ENCODE assay signal across 8 mouse cellular contexts in the genomic region with DNA sequence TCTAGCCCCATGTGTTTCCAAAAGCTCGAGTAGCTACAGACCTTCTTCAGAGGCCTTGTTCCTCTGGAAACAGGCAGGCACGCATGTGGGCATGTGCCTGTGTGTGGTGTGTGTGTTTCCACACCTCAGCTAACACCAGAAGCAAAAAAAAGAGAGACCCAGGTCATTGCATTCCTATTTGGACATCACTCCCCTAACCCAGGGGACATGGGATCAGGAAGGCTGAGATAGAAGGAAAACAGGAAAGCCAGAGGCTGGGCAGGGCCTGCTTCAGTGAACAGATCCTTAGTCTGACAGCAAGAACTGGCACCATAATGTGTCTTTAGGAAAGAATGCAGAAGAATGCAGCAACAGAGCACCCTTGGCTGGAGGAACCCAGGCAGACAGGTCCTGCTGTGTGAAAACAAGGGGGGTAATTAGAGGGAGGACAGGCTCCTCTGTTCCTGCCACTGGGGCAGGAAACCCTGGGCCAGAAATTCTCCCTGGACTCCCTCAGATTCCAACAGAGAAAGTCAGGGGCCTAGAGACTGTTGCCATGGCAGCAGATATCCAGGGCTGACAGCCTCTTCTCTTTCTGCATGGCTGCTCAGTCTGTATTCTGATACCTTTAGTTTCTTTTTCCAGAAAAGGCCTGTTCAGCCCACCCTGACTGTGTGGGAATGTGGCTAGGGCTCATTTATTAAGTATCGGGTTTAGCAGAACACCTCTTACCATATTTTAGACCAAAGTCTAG. TPM values are rescaled to one million over a fixed set of nuclear protein-coding genes. Genes with fewer than 3 reads are reported as not detected.
DNase-seq lines count a peak whose midpoint lies in the region; ATAC-seq and TF ChIP-seq lines count a peak whose summit lies in the region.
"Not testable (repeated sequence)": the region's sequence is repeated elsewhere in the genome, so short reads cannot be mapped to it uniquely, and the experiment has no call there.

No protein-coding gene starts in this region.

- peak; percentile 92 for ATAC-seq in forebrain, embryonic 12.5 days (ENCODE audit: low FRiP score)
- peak; percentile 65; the same call in 1 of the 2 replicates for ATAC-seq in frontal cortex, adult (ENCODE audit: low TSS enrichment)
- peak; percentile 93 for ATAC-seq in hindbrain, embryonic 15.5 days (ENCODE audit: low FRiP score, low read depth)
- ATAC-seq in kidney, postnatal 0 days (replicated peaks; ENCODE audit: low FRiP score, low read depth): peak; percentile 89
- peak; percentile 91 for ATAC-seq in midbrain, embryonic 11.5 days (ENCODE audit: low FRiP score)
- peak; percentile 84 for ATAC-seq in midbrain, postnatal 0 days (ENCODE audit: low FRiP score)

- peak; percentile 10 for DNase-seq in embryo, embryonic 11 days
- DNase-seq in kidney, postnatal 0 days (ENCODE audit: low spot score): peak; percentile 32
- not testable (repeated sequence) for DNase-seq in midbrain, embryonic 11.5 days (ENCODE audit: low spot score, missing footprints); midbrain, postnatal 0 days (ENCODE audit: low spot score)
- peak; percentile 15 for DNase-seq in retina, postnatal 1 day

- not testable (repeated sequence) for H3K4me2 ChIP-seq in forebrain, embryonic 12.5 days; hindbrain, embryonic 15.5 days; kidney, postnatal 0 days (ENCODE audit: low read length); midbrain, embryonic 11.5 days; midbrain, postnatal 0 days (ENCODE audit: low read depth, low read length, poor library complexity, severe bottlenecking)

- H3K27me3 ChIP-seq in forebrain, embryonic 12.5 days; hindbrain, embryonic 15.5 days; kidney, postnatal 0 days (ENCODE audit: insufficient read depth, low read length); midbrain, embryonic 11.5 days (ENCODE audit: control insufficient read depth, insufficient read depth, low read length); midbrain, postnatal 0 days (ENCODE audit: insufficient read depth, low read length): not testable (repeated sequence)

- H3K4me1 ChIP-seq in forebrain, embryonic 12.5 days; hindbrain, embryonic 15.5 days (replicated peaks); kidney, postnatal 0 days (replicated peaks; ENCODE audit: insufficient read depth, low read length); midbrain, embryonic 11.5 days (ENCODE audit: control insufficient read depth, insufficient read depth, low read length); midbrain, postnatal 0 days (ENCODE audit: insufficient read depth, low read length): not testable (repeated sequence)

- 31% methylated on average over 3 of the region's 3 CpGs for WGBS in forebrain, embryonic 12.5 days
- WGBS in hindbrain, embryonic 15.5 days: 33% methylated on average over 2 of the region's 3 CpGs
- WGBS in kidney, postnatal 0 days: 41% methylated on average over 3 of the region's 3 CpGs
- WGBS in midbrain, embryonic 11.5 days: 27% methylated on average over 3 of the region's 3 CpGs
- WGBS in midbrain, postnatal 0 days: 31% methylated on average over 2 of the region's 3 CpGs

- not testable (repeated sequence) for H3K4me3 ChIP-seq in forebrain, embryonic 12.5 days (replicated peaks); hindbrain, embryonic 15.5 days; kidney, postnatal 0 days (replicated peaks; ENCODE audit: low read depth, low read length); midbrain, embryonic 11.5 days (ENCODE audit: low read depth, low read length); midbrain, postnatal 0 days (ENCODE audit: low read depth, low read length)

- TF ChIP-seq CTCF in kidney, postnatal 0 days (IDR thresholded peaks at IDR 0.05; ENCODE audit: low read depth); midbrain, postnatal 0 days (IDR thresholded peaks at IDR 0.05): not testable (repeated sequence)

- not testable (repeated sequence) for H3K36me3 ChIP-seq in forebrain, embryonic 12.5 days (replicated peaks); hindbrain, embryonic 15.5 days; kidney, postnatal 0 days (ENCODE audit: insufficient read depth, low read length); midbrain, embryonic 11.5 days (ENCODE audit: control insufficient read depth, insufficient read depth, low read length); midbrain, postnatal 0 days (ENCODE audit: insufficient read depth, low read length)

- not testable (repeated sequence) for H3K9me3 ChIP-seq in forebrain, embryonic 12.5 days; hindbrain, embryonic 15.5 days; kidney, postnatal 0 days (replicated peaks; ENCODE audit: low read length); midbrain, embryonic 11.5 days (ENCODE audit: control insufficient read depth, low read length); midbrain, postnatal 0 days (ENCODE audit: low read length)

- not testable (repeated sequence) for H3K9ac ChIP-seq in forebrain, embryonic 12.5 days; hindbrain, embryonic 15.5 days; kidney, postnatal 0 days (ENCODE audit: low read depth, low read length); midbrain, embryonic 11.5 days (ENCODE audit: low read length); midbrain, postnatal 0 days (replicated peaks; ENCODE audit: low read length, poor library complexity, severe bottlenecking)

- not testable (repeated sequence) for H3K27ac ChIP-seq in forebrain, embryonic 12.5 days; kidney, postnatal 0 days; midbrain, embryonic 11.5 days (ENCODE audit: low read depth, low read length)
- H3K27ac ChIP-seq in hindbrain, embryonic 15.5 days (replicated peaks): peak overlapping the region; percentile 62
- peak overlapping the region; percentile 43; the same call in 1 of the 2 replicates for H3K27ac ChIP-seq in midbrain, postnatal 0 days (ENCODE audit: low read depth, low read length)

RNA-seq across cellular contexts. Expression of gene Tceal1, which starts 7.1 kb away (rescaled TPM):
- 11.3 and 11.9 TPM in 2 replicates for polyA plus RNA-seq in forebrain, embryonic 12.5 days (2016; fragmentation: Nextera tagmentation; extraction: Ambion mirVana)
- polyA plus RNA-seq in hindbrain, embryonic 15.5 days (2015; fragmentation: Nextera tagmentation; extraction: Ambion mirVana): 21.8 and 23.2 TPM in 2 replicates
- 13.4 and 17.1 TPM in 2 replicates for polyA plus RNA-seq in kidney, postnatal 0 days (2015; fragmentation: Nextera tagmentation; extraction: Ambion mirVana)
- polyA plus RNA-seq in midbrain, embryonic 11.5 days (2014; fragmentation: Nextera tagmentation; extraction: Ambion mirVana): 11.4 and 14.5 TPM in 2 replicates
- total RNA-seq in midbrain, postnatal 0 days (2014; rRNA removed): 21.2 and 23.2 TPM in 2 replicates
- polyA plus RNA-seq in midbrain, postnatal 0 days (2015; fragmentation: Nextera tagmentation; extraction: Ambion mirVana): 24.0 and 28.0 TPM in 2 replicates

RNA-seq across cellular contexts. Expression of gene Morf4l2, which starts 28.6 kb away (rescaled TPM):
- polyA plus RNA-seq in forebrain, embryonic 12.5 days (2016; fragmentation: Nextera tagmentation; extraction: Ambion mirVana): 561 and 566 TPM in 2 replicates
- 523 and 538 TPM in 2 replicates for polyA plus RNA-seq in hindbrain, embryonic 15.5 days (2015; fragmentation: Nextera tagmentation; extraction: Ambion mirVana)
- polyA plus RNA-seq in kidney, postnatal 0 days (2015; fragmentation: Nextera tagmentation; extraction: Ambion mirVana): 478 and 504 TPM in 2 replicates
- 669 and 699 TPM in 2 replicates for polyA plus RNA-seq in midbrain, embryonic 11.5 days (2014; fragmentation: Nextera tagmentation; extraction: Ambion mirVana)
- total RNA-seq in midbrain, postnatal 0 days (2014; rRNA removed): 355 and 449 TPM in 2 replicates
- 603 and 621 TPM in 2 replicates for polyA plus RNA-seq in midbrain, postnatal 0 days (2015; fragmentation: Nextera tagmentation; extraction: Ambion mirVana)
